Mouse (Mus musculus): ENCODE data around the gene Plekha7.

DNA sequence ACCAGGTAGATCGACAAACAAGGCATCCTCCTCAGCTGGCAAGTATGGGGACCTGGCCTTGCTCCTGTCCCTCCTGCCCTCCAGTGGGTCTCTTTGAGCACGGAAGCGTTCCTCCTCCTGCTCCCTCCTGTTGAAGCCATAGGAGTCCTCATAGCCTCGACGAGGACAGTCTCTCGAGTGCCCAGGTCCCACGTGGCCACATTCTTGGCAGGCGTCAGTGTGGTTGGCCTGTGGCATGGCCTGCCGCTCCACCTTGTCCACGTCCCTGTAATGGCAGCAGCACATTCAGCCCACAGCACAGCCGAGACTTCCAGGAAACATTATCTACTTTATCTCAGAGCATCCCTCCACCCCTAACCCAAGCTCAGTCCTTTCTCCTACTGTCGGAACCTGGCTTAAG, 143.9 kb downstream of the Plekha7 start:
- no peak for TF ChIP-seq CTCF (IDR thresholded peaks at IDR 0.05; ENCODE audit: low read depth, low read length)
- no peak for TF ChIP-seq POLR2A (IDR thresholded peaks at IDR 0.05; ENCODE audit: extremely low read depth, insufficient read depth, low read length)
